Mouse (Mus musculus) cerebellum, adult 9-11 months (tissue): ENCODE data around the gene Gng7.

ENCODE experiments used
- DNase-seq: peaks from one replicate; pipeline ENCODE4 v3.0.0; 2022

Gene Gng7

GRCm38 (mm10) chr10:80940320-80940987, 74.3 kb downstream of the Gng7 start:
- peak; percentile 51 for DNase-seq

GRCm38 (mm10) chr10:80939671-80940070, 75.1 kb downstream of the Gng7 start:
- DNase-seq: peak; percentile 82

- no peak for DNase-seq
These were observed 75.8 kb downstream of the Gng7 start for GRCm38 (mm10) chr10:80938831-80939550.

- DNase-seq: peak; percentile 54
These were observed 77.1 kb downstream of the Gng7 start for GRCm38 (mm10) chr10:80937646-80938045.

GRCm38 (mm10) chr10:80936810-80937164, 78.0 kb downstream of the Gng7 start:
- DNase-seq: no peak

GRCm38 (mm10) chr10:80936135-80936809, 78.5 kb downstream of the Gng7 start:
- peak; percentile 70 for DNase-seq

- DNase-seq: no peak
These were observed 79.0 kb downstream of the Gng7 start for GRCm38 (mm10) chr10:80935698-80936097.

GRCm38 (mm10) chr10:80935241-80935640, 79.5 kb downstream of the Gng7 start:
- DNase-seq: no peak

GRCm38 (mm10) chr10:80934136-80934985, 80.4 kb downstream of the Gng7 start:
- DNase-seq: no peak

GRCm38 (mm10) chr10:80933421-80933979, 81.2 kb downstream of the Gng7 start:
- no peak for DNase-seq

- no peak for DNase-seq
These were observed 81.9 kb downstream of the Gng7 start for GRCm38 (mm10) chr10:80932700-80933420.

- DNase-seq: no peak
These were observed 82.5 kb downstream of the Gng7 start for GRCm38 (mm10) chr10:80932206-80932605.

- peak; percentile 69 for DNase-seq
These were observed 83.0 kb downstream of the Gng7 start for GRCm38 (mm10) chr10:80931695-80932094.

- DNase-seq: no peak
These were observed 83.5 kb downstream of the Gng7 start for GRCm38 (mm10) chr10:80931153-80931671.

GRCm38 (mm10) chr10:80930361-80931152, 84.2 kb downstream of the Gng7 start:
- DNase-seq: peak; percentile 78

GRCm38 (mm10) chr10:80929299-80930226, 85.2 kb downstream of the Gng7 start, which contains the start of gene Gadd45b:
Gadd45b (plus strand) TSS chr10:80930073.
- peak; percentile 99 for DNase-seq

GRCm38 (mm10) chr10:80928586-80929298, 86.0 kb downstream of the Gng7 start:
- DNase-seq: peak; percentile 93

GRCm38 (mm10) chr10:80925472-80925871, 89.3 kb downstream of the Gng7 start:
- peak; percentile 41 for DNase-seq

GRCm38 (mm10) chr10:80921923-80922322, 92.8 kb downstream of the Gng7 start:
- no peak for DNase-seq
